Mouse (Mus musculus) midbrain, embryonic 13.5 days (tissue): Measurements from ENCODE around the gene Aplp1. TPM values are rescaled to one million over a fixed set of nuclear protein-coding genes. Genes with fewer than 3 reads are reported as not detected.
A peak's percentile ranks its signal among the peaks of the same experiment; 100 is the strongest.
"Not testable (repeated sequence)": the region's sequence is repeated elsewhere in the genome, so short reads cannot be mapped to it uniquely, and the experiment has no call there.

Experiments used
- ATAC-seq: fragments of 200-750 bp; cut with Nextera tagmentation; 2 replicates; pipeline ENCODE4 v1.8.0; 2017; ENCODE audit warnings: mild to moderate bottlenecking, moderate TSS enrichment, moderate library complexity
- H3K27ac ChIP-seq: fragments of 300-500 bp; sonication (generic); 2 replicates; pipeline ENCODE4 v1.5.1; 2015; ENCODE audit warnings: inconsistent platforms, mild to moderate bottlenecking, moderate library complexity
- H3K27me3 ChIP-seq: fragments of 300-500 bp; sonication (generic); 2 replicates; pipeline ENCODE4 v1.6.1; 2015; ENCODE audit warnings: mild to moderate bottlenecking, inconsistent platforms
- H3K36me3 ChIP-seq: fragments of 300-500 bp; sonication (generic); 2 replicates; pipeline ENCODE4 v1.6.1; 2015; ENCODE audit warnings: mild to moderate bottlenecking, inconsistent platforms
- H3K4me1 ChIP-seq: fragments of 300-500 bp; sonication (generic); replicated peaks from 2 replicates; pipeline ENCODE4 v1.6.1; 2015; ENCODE audit warnings: inconsistent platforms
- H3K4me2 ChIP-seq: fragments of 300-500 bp; sonication (generic); replicated peaks from 2 replicates; pipeline ENCODE4 v1.6.1; 2015; ENCODE audit warnings: moderate library complexity, mild to moderate bottlenecking, inconsistent platforms
- H3K4me3 ChIP-seq: fragments of 300-500 bp; sonication (generic); replicated peaks from 2 replicates; pipeline ENCODE4 v1.5.1; 2015; ENCODE audit warnings: mild to moderate bottlenecking, inconsistent platforms
- H3K9ac ChIP-seq: fragments of 300-500 bp; sonication (generic); replicated peaks from 2 replicates; pipeline ENCODE4 v1.6.1; 2015; ENCODE audit warnings: mild to moderate bottlenecking, inconsistent platforms
- H3K9me3 ChIP-seq: fragments of 300-500 bp; sonication (generic); 2 replicates; pipeline ENCODE4 v1.6.1; 2016; ENCODE audit warnings: mild to moderate bottlenecking, inconsistent platforms
- WGBS: fragments of 180-500 bp; shearing (Covaris S2); methylation state at CpG from one replicate; pipeline ENCODE4 v1.1.7; 2015; 5-methylcytosine and 5-hydroxymethylcytosine counted together
- polyA plus RNA-seq: library from polyadenylated mRNA; unstranded; fragments of >200 nt; fragmentation: Nextera tagmentation; extraction: Ambion mirVana; gene quantifications from 2 replicates; pipeline ENCODE4 v1.2.1, GENCODE M21; 2015

Gene Aplp1
- polyA plus RNA-seq, result 521 and 559 TPM in 2 replicates

- H3K9me3 ChIP-seq, result no peaks in the 10 kb centered on the region
- peak within 1 kb of the TSS; percentile 99 for H3K27ac ChIP-seq
- H3K36me3 ChIP-seq, result peaks cover 28% of the 10 kb centered on the region
- peaks cover 42% of the 10 kb centered on the region for H3K4me1 ChIP-seq
- peak within 1 kb of the TSS; percentile 85 for H3K4me2 ChIP-seq
- under 1% methylated on average over 62 of the region's 72 CpGs for WGBS
- ATAC-seq, result peak; percentile 83
- peak within 1 kb of the TSS; percentile 97 for H3K9ac ChIP-seq
- no peaks in the 10 kb centered on the region for H3K27me3 ChIP-seq
- H3K4me3 ChIP-seq, result peak within 1 kb of the TSS; percentile 84
Observed at GRCm38 (mm10) chr7:30444971-30445751, at the start of gene Aplp1. Gene Aplp1, minus strand, starts transcription at chr7:30445535.

GRCm38 (mm10) chr7:30493401-30493931, 48.1 kb upstream of the Aplp1 start, which contains the start of gene Prodh2:
Gene Prodh2, plus strand, starts transcription at chr7:30493622.
- no peak for ATAC-seq
- Histone ChIP-seq H3K27me3 (peaks cover 9% of the 10 kb centered on the region; the same call in 1 of the 2 replicates), H3K4me2 (no peak within 1 kb of the TSS), H3K4me3 (no peak within 1 kb of the TSS), H3K36me3 (no peaks in the 10 kb centered on the region), H3K4me1 (no peaks in the 10 kb centered on the region), H3K9me3 (no peaks in the 10 kb centered on the region), H3K9ac (no peak within 1 kb of the TSS), H3K27ac (no peak within 1 kb of the TSS)
- 72% methylated on average over 11 of the region's 11 CpGs for WGBS

- no peak for ATAC-seq
- WGBS, result 22% methylated on average over 4 of the region's 4 CpGs
Observed at GRCm38 (mm10) chr7:30492765-30493164, 47.4 kb upstream of the Aplp1 start.

GRCm38 (mm10) chr7:30490957-30491307, 45.6 kb upstream of the Aplp1 start:
- Histone ChIP-seq H3K4me2 (no peak overlapping the region), H3K9me3 (no peaks in the 10 kb centered on the region), H3K27me3 (peaks cover 9% of the 10 kb centered on the region; the same call in 1 of the 2 replicates), H3K9ac (no peak overlapping the region), H3K27ac (no peak overlapping the region), H3K36me3 (no peaks in the 10 kb centered on the region), H3K4me3 (no peak overlapping the region), H3K4me1 (no peaks in the 10 kb centered on the region)
- WGBS, result 17% methylated on average over 6 of the region's 6 CpGs
- ATAC-seq, result no peak

More at GRCm38 (mm10) chr7:30492765-30493164, 47.4 kb upstream of the Aplp1 start:
- H3K27me3 ChIP-seq, result peaks cover 9% of the 10 kb centered on the region; the same call in 1 of the 2 replicates
- no peak overlapping the region for H3K4me2 ChIP-seq
- no peak overlapping the region for H3K4me3 ChIP-seq
- H3K4me1 ChIP-seq, result no peaks in the 10 kb centered on the region
- no peaks in the 10 kb centered on the region for H3K9me3 ChIP-seq
- no peaks in the 10 kb centered on the region for H3K36me3 ChIP-seq
- no peak overlapping the region for H3K27ac ChIP-seq
- no peak overlapping the region for H3K9ac ChIP-seq

- 34% methylated on average over 16 of the region's 16 CpGs for WGBS
- Histone ChIP-seq H3K36me3 (no peaks in the 10 kb centered on the region), H3K9ac (no peak overlapping the region), H3K27me3 (peaks cover 9% of the 10 kb centered on the region; the same call in 1 of the 2 replicates), H3K27ac (no peak overlapping the region), H3K4me1 (no peaks in the 10 kb centered on the region), H3K4me3 (no peak overlapping the region), H3K9me3 (no peaks in the 10 kb centered on the region), H3K4me2 (no peak overlapping the region)
- no peak for ATAC-seq
Observed at GRCm38 (mm10) chr7:30490251-30490956, 45.1 kb upstream of the Aplp1 start.

GRCm38 (mm10) chr7:30484250-30484649, 38.9 kb upstream of the Aplp1 start:
- peaks cover 24% of the 10 kb centered on the region for H3K27me3 ChIP-seq
- no peak overlapping the region for H3K27ac ChIP-seq
- no peak overlapping the region for H3K4me3 ChIP-seq
- ATAC-seq, result no peak
- no peaks in the 10 kb centered on the region for H3K9me3 ChIP-seq
- H3K9ac ChIP-seq, result no peak overlapping the region
- H3K4me1 ChIP-seq, result no peaks in the 10 kb centered on the region
- no peak overlapping the region for H3K4me2 ChIP-seq
- no peaks in the 10 kb centered on the region for H3K36me3 ChIP-seq
- 17% methylated on average over 8 of the region's 8 CpGs for WGBS

- Histone ChIP-seq H3K27ac (peak overlapping the region; percentile 25), H3K4me2 (peak overlapping the region; percentile 53), H3K27me3 (peaks cover 16% of the 10 kb centered on the region), H3K9ac (peak overlapping the region; percentile 51; the same call in 1 of the 2 replicates), H3K4me3 (peak overlapping the region; percentile 37), H3K4me1 (peaks cover 13% of the 10 kb centered on the region), H3K36me3 (no peaks in the 10 kb centered on the region), H3K9me3 (no peaks in the 10 kb centered on the region)
- peak; percentile 81 for ATAC-seq
- 7% methylated on average over 32 of the region's 32 CpGs for WGBS
Observed at GRCm38 (mm10) chr7:30477415-30478381, 32.4 kb upstream of the Aplp1 start.

- not testable (repeated sequence) for H3K27ac ChIP-seq, H3K4me3 ChIP-seq, H3K36me3 ChIP-seq, H3K27me3 ChIP-seq, H3K9ac ChIP-seq, ATAC-seq, H3K4me2 ChIP-seq, H3K9me3 ChIP-seq
- peaks cover 13% of the 10 kb centered on the region for H3K4me1 ChIP-seq
- WGBS, result 89% methylated on average over 7 of the region's 7 CpGs
Observed at GRCm38 (mm10) chr7:30476136-30476535, 30.8 kb upstream of the Aplp1 start.

- WGBS, result 64% methylated on average over 4 of the region's 4 CpGs
- no peak overlapping the region for H3K4me2 ChIP-seq
- H3K4me1 ChIP-seq, result peaks cover 13% of the 10 kb centered on the region
- H3K9ac ChIP-seq, result no peak overlapping the region
- no peak overlapping the region for H3K4me3 ChIP-seq
- no peaks in the 10 kb centered on the region for H3K36me3 ChIP-seq
- H3K9me3 ChIP-seq, result no peaks in the 10 kb centered on the region
- H3K27me3 ChIP-seq, result 0 out of 2 replicates have a peak, but pooled peaks cover 9% of the 10 kb centered on the region
- ATAC-seq, result no peak
- no peak overlapping the region for H3K27ac ChIP-seq
Observed at GRCm38 (mm10) chr7:30474999-30475398, 29.7 kb upstream of the Aplp1 start.

GRCm38 (mm10) chr7:30472411-30472810, 27.1 kb upstream of the Aplp1 start:
- Histone ChIP-seq H3K9ac (no peak overlapping the region), H3K27me3 (peaks cover 20% of the 10 kb centered on the region), H3K27ac (no peak overlapping the region), H3K4me2 (no peak overlapping the region), H3K36me3 (no peaks in the 10 kb centered on the region), H3K4me3 (no peak overlapping the region), H3K9me3 (no peaks in the 10 kb centered on the region), H3K4me1 (peaks cover 2% of the 10 kb centered on the region)
- no peak for ATAC-seq
- 41% methylated on average over 5 of the region's 5 CpGs for WGBS

GRCm38 (mm10) chr7:30464816-30465300, 19.5 kb upstream of the Aplp1 start:
- ATAC-seq, result no peak
- H3K27ac ChIP-seq, result no peak overlapping the region
- no peak overlapping the region for H3K9ac ChIP-seq
- WGBS, result 20% methylated on average over 6 of the region's 6 CpGs
- no peaks in the 10 kb centered on the region for H3K4me1 ChIP-seq
- H3K4me2 ChIP-seq, result no peak overlapping the region
- H3K9me3 ChIP-seq, result no peaks in the 10 kb centered on the region
- H3K36me3 ChIP-seq, result no peaks in the 10 kb centered on the region
- no peak overlapping the region for H3K4me3 ChIP-seq
- peaks cover 86% of the 10 kb centered on the region for H3K27me3 ChIP-seq
